Mouse (Mus musculus) kidney, postnatal 25 days (tissue): ENCODE measurements at regions not wholly inside any gene's neighbourhood (a gene's known extent, or its start where the extent isn't known, plus 50 kb on each side); places are given as distances from the start of the nearest gene placed in this dataset.

ENCODE experiments used
- DNase-seq, 2 experiments: peaks; one replicate each; pipeline ENCODE4 v3.0.0; 2021; ENCODE audit warnings: mixed read lengths in 2 of 2

DNA sequence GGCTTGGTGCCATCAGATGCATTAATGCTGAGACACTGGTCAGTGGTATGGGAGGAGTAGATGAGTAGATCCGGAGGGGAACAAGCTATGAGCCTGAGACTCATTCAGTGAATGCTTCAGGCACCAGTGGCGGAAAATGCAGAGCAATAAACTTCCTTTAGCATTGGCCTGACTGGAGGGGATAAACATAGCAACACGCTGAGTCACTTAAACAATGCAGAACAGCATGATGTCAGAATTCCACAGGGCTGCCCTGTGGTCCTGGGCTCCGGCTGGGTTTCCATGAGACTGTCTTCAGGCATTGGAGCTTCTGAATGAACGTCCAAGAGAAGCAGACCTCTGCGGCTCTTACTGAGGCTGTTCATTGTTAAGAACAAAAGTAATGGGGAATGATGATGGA is 145.4 kb upstream of the Gm10181 start:
- DNase-seq, result no peak

DNA sequence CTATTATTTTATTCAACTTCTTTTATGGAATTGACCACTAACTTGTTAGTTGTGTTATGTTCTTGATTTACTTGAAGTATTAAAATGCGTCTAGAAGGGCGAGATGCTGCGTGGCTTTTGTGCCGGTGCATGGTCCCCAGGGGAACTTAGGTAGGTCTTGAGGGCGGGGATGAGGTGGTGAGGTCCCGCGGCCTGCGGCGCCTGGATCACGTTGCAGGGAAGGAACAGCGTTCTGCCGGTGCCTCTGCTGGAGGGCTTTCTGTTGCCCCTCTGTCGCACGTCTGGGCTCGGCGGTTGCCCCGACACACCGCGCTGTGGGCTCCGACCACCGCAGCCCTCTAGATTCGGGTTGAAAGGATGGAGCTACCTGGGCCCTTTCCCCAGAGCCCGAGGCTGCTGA is 136.7 kb upstream of the Gm10181 start:
- no peak for DNase-seq

DNA sequence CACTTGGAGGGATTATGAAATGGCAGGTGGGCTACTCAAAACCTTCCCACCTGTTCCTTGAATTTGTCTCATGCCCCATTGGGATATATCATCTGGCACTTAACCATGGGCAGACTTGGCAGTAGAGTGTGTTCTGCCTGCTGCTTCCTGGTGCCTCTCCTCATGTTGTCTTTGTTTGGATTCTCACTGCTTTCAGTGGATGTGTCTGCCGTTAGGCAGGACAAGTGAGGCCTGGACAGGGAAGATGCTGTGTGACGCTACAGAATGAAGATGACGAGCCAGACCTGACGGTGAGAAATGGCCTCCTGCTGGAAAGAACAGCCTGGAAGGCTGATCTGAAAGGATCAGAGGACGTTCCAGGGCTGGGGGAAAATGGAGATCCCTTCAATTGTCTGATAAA is 133.6 kb upstream of the Gm10181 start:
- no peak for DNase-seq

DNA sequence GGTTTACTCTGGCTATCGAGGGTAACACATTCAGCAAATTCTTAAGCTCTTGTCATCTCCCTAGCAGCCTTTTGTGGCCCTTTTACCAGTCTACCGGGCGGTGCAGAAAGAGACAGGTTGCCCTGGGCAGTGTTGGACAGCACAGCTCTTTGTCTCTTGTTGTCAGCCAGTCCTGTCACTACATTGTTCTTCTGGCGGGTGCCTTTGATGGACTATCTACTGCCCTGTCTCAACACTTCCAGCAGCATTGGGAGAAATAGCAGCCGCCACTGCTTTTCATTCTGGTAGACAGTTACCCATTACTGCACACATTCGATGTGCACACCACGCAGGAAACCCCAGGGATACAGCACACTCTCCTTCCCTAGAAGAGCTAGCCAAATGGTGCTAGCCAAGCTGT is 132.7 kb upstream of the Gm10181 start:
- DNase-seq, result no peak

DNA sequence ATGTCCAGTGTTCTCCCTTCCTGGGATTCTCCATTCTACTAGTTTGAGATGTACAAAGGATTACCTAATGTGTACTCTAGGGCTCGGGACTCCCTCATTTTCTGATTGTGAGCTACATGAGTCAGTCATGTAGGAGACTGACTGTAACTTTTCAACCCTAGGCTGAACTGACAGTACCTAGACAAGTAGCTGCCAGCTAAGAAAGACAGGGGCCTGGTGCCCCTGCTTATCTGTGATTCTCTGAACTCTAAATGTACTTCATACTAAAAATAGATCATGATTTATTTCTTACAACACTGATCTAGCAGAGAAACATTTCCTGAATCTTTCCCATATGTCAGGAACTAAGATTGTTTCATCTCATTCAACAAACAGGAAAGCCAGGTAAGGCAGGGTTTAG is 125.9 kb upstream of the Gm10181 start:
- DNase-seq, result no peak

DNA sequence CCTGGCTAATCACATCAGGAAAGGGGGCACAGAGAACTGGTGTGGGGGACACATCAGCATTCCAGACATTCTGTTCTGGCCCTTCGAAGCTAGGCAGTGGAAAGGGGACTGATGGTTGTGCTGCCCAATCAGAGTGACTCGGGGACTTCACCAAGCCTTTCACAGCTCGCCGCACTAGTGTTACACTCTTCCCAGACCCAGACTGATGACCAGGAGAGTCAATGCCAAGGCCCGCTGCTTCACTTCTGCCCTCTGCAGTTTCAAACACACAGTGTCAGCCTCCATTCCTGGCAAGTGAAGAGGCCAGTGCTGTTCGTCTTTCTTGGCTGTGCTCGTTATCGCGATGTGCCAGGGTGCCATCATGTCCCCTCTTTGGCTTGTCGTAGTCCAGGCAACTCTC is 121.7 kb upstream of the Gm10181 start:
- no peak for DNase-seq

DNA sequence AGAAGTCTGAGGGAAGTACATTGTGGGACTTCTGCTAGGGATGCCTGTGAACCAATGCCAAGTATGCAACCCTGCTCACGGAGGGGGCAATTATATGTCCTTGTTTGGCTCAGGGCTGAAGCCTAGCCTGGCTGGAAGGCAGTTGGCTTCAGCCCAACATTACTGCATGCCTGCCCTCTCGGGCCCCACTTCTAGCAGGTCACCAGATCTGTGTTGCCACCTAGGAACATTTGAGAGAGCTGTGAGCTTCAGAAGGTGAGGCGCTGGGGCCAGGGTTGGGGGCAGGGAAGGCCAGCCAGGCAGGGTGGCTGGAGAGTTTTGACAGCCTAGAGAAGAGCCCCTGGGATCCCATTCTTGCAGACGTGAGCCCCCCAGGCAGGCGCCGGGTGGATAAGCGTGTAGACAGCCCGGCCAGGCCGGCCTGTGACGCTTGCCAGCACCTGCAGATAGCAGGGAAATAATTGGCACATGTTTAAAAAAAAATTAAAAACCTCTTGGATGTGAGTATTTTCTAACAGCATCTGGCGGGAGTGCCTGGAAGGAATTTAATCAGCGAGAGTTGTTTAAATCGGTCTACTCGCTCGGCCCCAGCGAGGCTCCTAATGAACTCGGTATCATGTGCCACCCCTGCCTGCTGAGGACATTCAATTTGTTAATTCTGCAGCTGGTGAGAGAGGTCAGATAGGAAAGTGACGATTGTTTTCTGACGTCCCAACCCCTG is 115.0 kb upstream of the Gm10181 start:
- peak; percentile 9 to 49 for DNase-seq

DNA sequence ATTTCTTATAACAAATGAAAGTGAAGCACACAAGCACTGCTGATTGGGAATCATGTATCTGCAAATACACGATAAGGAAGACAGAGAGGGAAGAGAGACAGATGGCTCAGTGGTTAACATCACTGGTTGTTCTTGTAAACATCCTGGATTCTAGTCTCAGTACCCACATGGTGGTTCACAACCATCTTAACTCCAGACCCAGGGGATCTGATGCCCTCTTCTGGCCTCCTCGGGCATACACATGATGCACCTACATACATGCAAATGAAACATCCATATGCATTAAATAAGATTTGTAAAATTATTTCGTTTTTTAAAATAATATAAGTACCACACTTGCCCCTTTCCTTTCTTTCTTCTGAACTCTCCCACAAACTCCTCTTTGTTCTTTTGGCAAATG is 106.4 kb upstream of the Gm10181 start:
- DNase-seq, result no peak

DNA sequence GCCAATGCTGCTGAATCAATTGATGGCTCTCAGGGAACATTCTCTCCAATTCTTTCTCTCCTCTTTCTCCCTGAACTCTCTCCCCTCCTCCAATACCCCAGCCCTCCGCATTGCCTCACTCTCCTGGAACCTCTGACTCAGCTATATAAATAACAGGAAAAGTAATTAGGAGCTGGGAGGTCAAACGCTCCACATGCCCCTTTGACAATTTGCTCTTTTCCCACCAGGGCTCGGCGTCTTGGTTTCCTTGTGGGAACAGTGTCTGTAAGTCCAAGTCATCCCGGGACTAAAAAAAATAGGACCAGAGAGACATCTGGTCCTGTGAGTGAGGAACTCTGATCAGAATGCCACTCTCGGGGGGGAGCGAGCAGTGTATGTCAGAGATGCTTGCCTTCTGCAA is 94.7 kb upstream of the Gm10181 start:
- no peak for DNase-seq

DNA sequence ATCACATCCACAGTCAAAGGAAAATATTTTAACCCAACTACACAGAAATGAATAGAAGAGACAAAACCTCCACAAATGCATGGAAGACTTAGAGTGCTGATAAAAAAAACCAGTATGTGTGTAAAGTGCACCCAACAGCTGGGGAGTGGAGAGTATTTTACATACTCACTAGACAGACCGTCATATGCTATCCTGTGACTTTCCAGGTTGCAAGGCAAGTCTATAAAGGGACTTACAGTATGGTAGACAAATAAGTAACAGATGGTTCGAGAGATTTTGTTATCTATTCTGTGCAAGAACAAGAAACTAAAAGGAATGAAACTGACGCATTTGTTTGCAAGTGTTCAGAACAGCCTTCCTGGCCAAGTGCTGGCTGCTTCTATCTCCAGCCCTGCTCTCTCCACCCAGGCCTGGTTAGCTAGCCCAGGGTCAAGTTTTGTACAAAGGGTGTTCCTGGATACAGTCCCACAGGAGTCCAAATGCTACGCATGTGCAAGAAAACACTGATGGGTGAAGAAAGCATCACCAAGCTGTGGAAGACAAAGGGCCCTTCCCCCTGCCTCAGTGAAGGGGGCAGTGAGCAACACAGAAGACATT is 68.0 kb upstream of the Gm10181 start:
- no peak for DNase-seq

DNA sequence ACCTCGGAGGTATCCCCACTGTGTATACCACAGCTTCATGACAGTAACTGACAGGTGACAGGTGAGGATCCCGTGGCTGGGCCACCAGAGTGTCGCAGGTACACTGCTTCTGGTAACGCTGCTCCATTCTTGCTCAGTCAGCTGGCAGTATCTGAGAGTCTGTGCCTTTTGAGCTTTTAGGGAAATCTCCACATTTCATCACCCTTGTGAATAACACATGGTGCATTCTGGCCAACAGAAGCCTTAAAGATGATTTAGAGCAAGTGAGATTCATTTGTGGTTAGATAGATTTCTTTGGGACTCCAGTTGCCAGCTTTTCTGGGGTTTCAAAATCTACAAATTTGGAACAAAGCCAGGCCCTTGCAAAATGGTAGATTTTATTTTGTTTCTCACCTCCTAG is 66.8 kb upstream of the Gm10181 start:
- DNase-seq, result no peak

DNA sequence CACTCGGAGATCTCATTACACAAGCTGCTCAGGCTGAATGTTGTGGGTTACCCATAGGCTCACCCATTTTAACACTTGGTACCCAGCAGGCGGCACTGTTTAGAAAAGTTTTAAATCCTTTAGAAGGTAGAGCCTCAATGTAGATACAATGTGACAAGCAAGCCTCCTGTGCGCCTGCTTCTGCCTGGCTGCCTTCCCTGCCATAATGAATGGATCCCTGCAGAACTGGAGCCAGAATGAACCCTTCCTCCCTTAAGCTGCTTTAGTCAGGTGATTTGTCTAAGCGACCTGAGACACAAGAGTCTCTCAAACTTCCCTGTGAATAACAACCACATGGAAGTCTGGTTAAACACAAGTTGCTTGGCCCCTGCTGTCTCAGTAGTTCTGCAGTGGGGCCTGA is 64.7 kb upstream of the Gm10181 start:
- no peak for DNase-seq

DNA sequence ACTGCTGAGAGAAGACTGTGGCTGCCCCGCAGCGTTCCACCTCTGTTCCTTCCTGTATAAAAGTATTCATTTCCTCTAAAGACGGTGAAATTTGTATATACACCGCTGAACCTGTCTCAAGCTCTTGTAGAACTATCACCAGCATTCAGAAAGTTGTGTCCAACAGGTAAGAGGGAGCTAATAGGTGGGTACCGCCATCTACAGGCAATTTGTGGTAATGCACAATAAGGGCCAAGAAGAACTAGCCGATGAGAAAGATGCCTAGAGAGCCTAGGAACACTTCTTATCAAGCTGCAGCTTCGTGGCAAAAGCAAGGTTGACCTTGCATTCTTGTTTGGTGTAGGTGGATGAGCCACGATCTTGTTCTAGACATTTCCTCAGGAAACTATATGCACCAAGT is 61.6 kb upstream of the Gm10181 start:
- DNase-seq, result peak in 1 of 2 experiments; percentile 77

DNA sequence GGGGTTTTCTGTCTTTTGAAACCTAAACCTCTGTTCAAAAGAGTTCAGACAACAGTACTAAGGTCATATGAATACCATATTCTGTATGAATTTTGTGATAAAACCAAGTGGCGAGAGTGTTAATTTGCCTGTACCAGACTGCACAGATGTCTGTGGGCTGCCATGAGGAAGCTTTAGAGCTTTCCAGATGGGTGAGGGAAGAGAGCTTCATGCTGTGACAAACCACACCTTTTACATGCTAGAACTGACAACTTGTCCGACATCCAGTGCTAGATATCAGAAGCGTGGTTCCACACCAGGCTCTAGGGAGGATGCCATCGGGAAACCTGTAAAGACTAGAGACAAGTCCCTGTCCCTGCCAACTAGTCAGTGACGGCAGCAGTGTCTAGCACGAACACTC is 60.9 kb upstream of the Gm10181 start:
- DNase-seq, result no peak

DNA sequence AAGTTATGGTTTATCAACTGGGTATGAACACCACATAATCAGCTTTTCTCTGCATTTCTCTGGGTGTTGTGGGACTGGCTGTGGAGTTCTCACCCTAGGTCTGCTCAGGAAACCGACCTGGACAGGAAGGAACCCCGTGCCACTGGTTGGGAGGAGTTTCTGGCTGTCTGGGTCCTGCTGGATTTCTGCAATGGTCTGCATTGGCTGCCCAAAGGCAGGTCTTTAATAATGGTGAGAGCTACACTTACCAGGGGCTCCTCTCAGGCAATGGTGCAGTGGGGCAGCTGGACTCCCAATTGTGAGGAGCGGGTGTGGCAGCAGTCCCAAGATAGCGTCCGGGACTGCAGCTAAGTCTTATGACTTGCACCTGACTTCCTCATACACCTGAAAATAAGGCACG is 57.8 kb upstream of the Gm10181 start:
- DNase-seq, result no peak
